Mouse (Mus musculus) thymus, adult 2 months (tissue): ENCODE measurements around the gene Xrcc1. TPM values are rescaled to one million over a fixed set of nuclear protein-coding genes. Genes with fewer than 3 reads are reported as not detected.
A peak's percentile ranks its signal among the peaks of the same experiment; 100 is the strongest.

ENCODE experiments used
- DNase-seq: peaks from one replicate; pipeline ENCODE4 v3.0.0; 2021
- H3K27ac ChIP-seq: fragments of 200-500 bp; 2 replicates; pipeline ENCODE4 v1.5.1; 2012; ENCODE audit warnings: low read length, control low read depth; ENCODE audit not compliant: control insufficient read depth, insufficient read depth
- H3K27me3 ChIP-seq: fragments of 200-500 bp; 2 replicates; pipeline ENCODE4 v1.6.1; 2012; ENCODE audit warnings: mild to moderate bottlenecking, low read length, moderate library complexity, mixed read lengths; ENCODE audit not compliant: control insufficient read depth, insufficient read depth
- H3K36me3 ChIP-seq: fragments of 200-500 bp; 2 replicates; pipeline ENCODE4 v1.6.1; 2012; ENCODE audit warnings: mild to moderate bottlenecking, low read length, moderate library complexity; ENCODE audit not compliant: control insufficient read depth, insufficient read depth
- H3K4me1 ChIP-seq: fragments of 200-500 bp; replicated peaks from 2 replicates; pipeline ENCODE4 v1.6.1; 2012; ENCODE audit warnings: low read length; ENCODE audit not compliant: control insufficient read depth, insufficient read depth
- H3K4me3 ChIP-seq: fragments of 200-500 bp; 2 replicates; pipeline ENCODE4 v1.5.1; 2012; ENCODE audit warnings: mild to moderate bottlenecking, low read length, control low read depth, moderate library complexity; ENCODE audit not compliant: control insufficient read depth, insufficient read depth
- CTCF ChIP-seq: fragments of 200-500 bp; IDR thresholded peaks from 2 replicates; pipeline ENCODE4 v1.5.1; 2012; ENCODE audit warnings: mild to moderate bottlenecking, control low read depth, low read length, moderate library complexity, borderline replicate concordance; ENCODE audit not compliant: control insufficient read depth, poor library complexity, insufficient read depth; ENCODE audit errors: extremely low read depth
- POLR2A ChIP-seq: fragments of 200-500 bp; IDR thresholded peaks from 2 replicates; pipeline ENCODE4 v1.6.1; 2012; ENCODE audit warnings: mild to moderate bottlenecking, low read length, control low read depth, moderate library complexity; ENCODE audit not compliant: control insufficient read depth, poor library complexity, insufficient read depth; ENCODE audit errors: extremely low read depth
- WGBS: fragments of 180-500 bp; shearing (Covaris S2); methylation state at CpG from one replicate; pipeline ENCODE4 v1.1.7; 2018; 5-methylcytosine and 5-hydroxymethylcytosine counted together
- polyA plus RNA-seq: library from polyadenylated mRNA; depleted of rRNA; stranded (reverse); fragments of >200 nt; gene quantifications from 2 replicates; pipeline ENCODE4 v1.2.3, GENCODE M21; 2012

The Xrcc1 gene
- polyA plus RNA-seq, 1 experiment = 115 TPM

- Histone ChIP-seq H3K36me3 (no peaks in the 10 kb centered on the region), H3K27ac (no peak overlapping the region), H3K4me3 (peak overlapping the region; percentile 87), H3K27me3 (no peaks in the 10 kb centered on the region), H3K4me1 (peaks cover 12% of the 10 kb centered on the region)
- TF ChIP-seq CTCF (0 out of 2 replicates have a peak, but pooled peaks have one; percentile 59), POLR2A (peak; percentile 29; the same call in 1 of the 2 replicates)
- WGBS = 1% methylated on average over 57 of the region's 57 CpGs
- peak; percentile 98 for DNase-seq
These were observed 723 bp downstream of the Xrcc1 start for GRCm38 (mm10) chr7:24546634-24547389.

- H3K4me3 ChIP-seq = peak overlapping the region; percentile 87
- H3K27ac ChIP-seq = no peak overlapping the region
- 36% methylated on average over 13 of the region's 13 CpGs for WGBS
- DNase-seq = no peak
- H3K4me1 ChIP-seq = peaks cover 12% of the 10 kb centered on the region
- H3K36me3 ChIP-seq = no peaks in the 10 kb centered on the region
- H3K27me3 ChIP-seq = no peaks in the 10 kb centered on the region
- no peak for TF ChIP-seq CTCF
- TF ChIP-seq POLR2A = no peak
These were observed 1.5 kb downstream of the Xrcc1 start for GRCm38 (mm10) chr7:24547534-24548036.

GRCm38 (mm10) chr7:24551985-24552759 is 6.1 kb downstream of the Xrcc1 start:
- WGBS = 94% methylated on average over 12 of the region's 12 CpGs
- Histone ChIP-seq H3K4me3 (no peak overlapping the region), H3K4me1 (peaks cover 6% of the 10 kb centered on the region), H3K27me3 (no peaks in the 10 kb centered on the region), H3K27ac (no peak overlapping the region), H3K36me3 (no peaks in the 10 kb centered on the region)
- DNase-seq = no peak
- TF ChIP-seq CTCF (no peak), POLR2A (no peak)

- no peak overlapping the region for H3K27ac ChIP-seq
- no peak for DNase-seq
- H3K4me1 ChIP-seq = no peaks in the 10 kb centered on the region; the same call in 1 of the 2 replicates
- H3K36me3 ChIP-seq = no peaks in the 10 kb centered on the region
- TF ChIP-seq POLR2A = no peak
- no peak for TF ChIP-seq CTCF
- WGBS = 94% methylated on average over 10 of the region's 10 CpGs
- no peak overlapping the region for H3K4me3 ChIP-seq
- no peaks in the 10 kb centered on the region for H3K27me3 ChIP-seq
These were observed 9.7 kb downstream of the Xrcc1 start for GRCm38 (mm10) chr7:24555786-24556185.

- WGBS = 94% methylated on average over 4 of the region's 4 CpGs
- no peak overlapping the region for H3K4me3 ChIP-seq
- H3K4me1 ChIP-seq = no peaks in the 10 kb centered on the region
- no peak overlapping the region for H3K27ac ChIP-seq
- DNase-seq = no peak
- H3K36me3 ChIP-seq = no peaks in the 10 kb centered on the region
- no peaks in the 10 kb centered on the region for H3K27me3 ChIP-seq
- TF ChIP-seq POLR2A = no peak
- no peak for TF ChIP-seq CTCF
These were observed 15.4 kb downstream of the Xrcc1 start for GRCm38 (mm10) chr7:24561450-24561849.

- Histone ChIP-seq H3K27me3 (no peaks in the 10 kb centered on the region), H3K4me3 (no peak overlapping the region), H3K36me3 (0 out of 2 replicates have a peak, but pooled peaks cover 12% of the 10 kb centered on the region), H3K4me1 (no peaks in the 10 kb centered on the region), H3K27ac (no peak overlapping the region)
- no peak for DNase-seq
- WGBS = 96% methylated on average over 8 of the region's 8 CpGs
- TF ChIP-seq CTCF (no peak), POLR2A (no peak)
These were observed 17.2 kb downstream of the Xrcc1 start for GRCm38 (mm10) chr7:24563191-24563836.
